11 mouse cellular contexts compared by ENCODE assay signal in the genomic region with DNA sequence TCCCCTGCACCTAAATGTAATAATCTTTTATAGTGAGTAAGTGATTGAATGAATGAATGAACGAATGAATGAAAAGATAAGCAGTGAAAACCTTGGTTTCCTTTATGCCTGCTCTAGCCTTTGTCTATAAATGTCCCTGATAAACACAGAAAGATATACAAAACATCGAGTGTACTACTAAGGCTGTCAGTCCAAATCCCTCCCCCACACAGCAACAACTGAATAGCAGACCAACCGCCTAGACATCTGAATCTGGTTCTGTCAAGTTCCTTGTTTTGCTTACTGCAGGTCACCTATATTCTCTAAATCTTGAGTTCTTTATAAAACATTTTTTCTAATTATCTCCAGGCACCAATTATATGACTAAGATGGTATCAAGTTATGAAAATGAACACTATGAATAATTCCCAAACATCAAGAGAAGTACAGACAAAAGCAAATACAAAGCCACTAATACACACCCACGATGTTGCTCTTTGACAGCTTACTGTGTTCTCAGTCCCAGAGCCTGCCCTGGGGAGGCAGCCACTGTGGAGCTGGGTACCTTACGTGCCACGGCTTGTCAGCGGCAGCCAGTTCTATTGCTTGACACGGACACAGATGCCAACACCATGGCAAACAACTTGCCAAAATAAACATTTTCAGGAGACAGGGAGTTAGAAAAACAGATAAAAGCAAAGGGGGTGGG. TPM values are rescaled to one million over a fixed set of nuclear protein-coding genes. Genes with fewer than 3 reads are reported as not detected.
DNase-seq lines count a peak whose midpoint lies in the region; ATAC-seq and TF ChIP-seq lines count a peak whose summit lies in the region.
"Had no signal": no experiment of that assay in that cellular context is flagged by ENCODE, and none has a peak within 500 bp of the region (broad histone marks: within the 10 kb centered on the region; RNA-seq: fewer than 3 reads in every experiment).

No protein-coding gene starts in this region.

- H3K9ac ChIP-seq in CH12.LX (ENCODE audit: insufficient read depth, low read depth), result no peak overlapping the region
- H3K9ac ChIP-seq in embryonic facial prominence, embryonic 13.5 days, result no peak overlapping the region
- H3K9ac ChIP-seq in lung, embryonic 14.5 days, result peak overlapping the region; percentile 35; the same call in 1 of the 2 replicates
- H3K9ac ChIP-seq: limb, embryonic 13.5 days had no signal

- TF ChIP-seq EP300 in CH12.LX (IDR thresholded peaks at IDR 0.05; ENCODE audit: low read length), result no peak

- TF ChIP-seq RAD21 in CH12.LX (IDR thresholded peaks at IDR 0.05; ENCODE audit: low read depth, low read length), result no peak

- peaks cover 12% of the 10 kb centered on the region for H3K4me1 ChIP-seq in kidney, adult 2 months (ENCODE audit: control insufficient read depth, insufficient read depth, low read length)
- peaks cover 10 to 40% of the 10 kb centered on the region in 2 experiments; a peak in 3 of 4 replicates for H3K4me1 ChIP-seq in CH12.LX (ENCODE audit: control insufficient read depth in 1 of 2, insufficient read depth in 2 of 2)
- H3K4me1 ChIP-seq in embryonic facial prominence, embryonic 13.5 days, result peaks cover 15% of the 10 kb centered on the region
- peaks cover 38% of the 10 kb centered on the region for H3K4me1 ChIP-seq in lung, embryonic 14.5 days (ENCODE audit: insufficient read depth)

- TF ChIP-seq POLR2A in kidney, adult 2 months (IDR thresholded peaks at IDR 0.05; ENCODE audit: low read depth, low read length), result no peak
- no peak for TF ChIP-seq POLR2A in CH12.LX (IDR thresholded peaks at IDR 0.05; ENCODE audit: low read depth, low read length)

- no peak; the same call in 1 of the 2 replicates for ATAC-seq in embryonic facial prominence, embryonic 13.5 days (ENCODE audit: insufficient number of reproducible peaks, insufficient read depth, low FRiP score, low TSS enrichment, low read depth)
- peak; percentile 93 for ATAC-seq in lung, embryonic 14.5 days (ENCODE audit: insufficient read depth)
- ATAC-seq: forebrain, embryonic 14.5 days had no signal

- intact Hi-C loops in left cerebral cortex, postnatal 25 days (cut with DNase I), result no loop called here

- no peak for TF ChIP-seq CTCF in kidney, adult 2 months (conservative IDR thresholded peaks at IDR 0.05; ENCODE audit: insufficient read depth, insufficient read length, low read depth, low read length)
- TF ChIP-seq CTCF in CH12.LX (conservative IDR thresholded peaks at IDR 0.05 in 1 of 2, IDR thresholded peaks at IDR 0.05 in 1 of 2; ENCODE audit: low read depth in 2 of 2, low read length in 2 of 2), result no peak
- TF ChIP-seq CTCF in lung, embryonic 14.5 days (IDR thresholded peaks at IDR 0.05; ENCODE audit: low read depth), result no peak

- 35% methylated on average over 8 of the region's 8 CpGs for WGBS in kidney, adult 2 months
- WGBS in embryonic facial prominence, embryonic 13.5 days, result 54% methylated on average over 8 of the region's 8 CpGs
- 23% methylated on average over 8 of the region's 8 CpGs for WGBS in lung, embryonic 14.5 days

- dilution Hi-C loops in CH12.LX (cut with MboI; ENCODE audit: extremely low pct_ligation_motif_present, extremely low pct_unique_long_range_greater_than_20kb, low sequenced_read_pairs), result no loop called here

- peaks cover 5% of the 10 kb centered on the region for H3K9me3 ChIP-seq in CH12.LX (replicated peaks; ENCODE audit: low read length)
- H3K9me3 ChIP-seq in embryonic facial prominence, embryonic 13.5 days, result no peaks in the 10 kb centered on the region
- H3K9me3 ChIP-seq in lung, embryonic 14.5 days (ENCODE audit: low read depth, low read length), result no peaks in the 10 kb centered on the region

- peak; percentile 41 for DNase-seq in kidney, adult 2 months
- no peak for DNase-seq in kidney, adult 18-20 months
- DNase-seq in CH12.LX (ENCODE audit: extremely low read depth), result peak; percentile 3
- DNase-seq in lung, embryonic 14.5 days, result peak; percentile 89
- no peak for DNase-seq in left cerebral cortex, postnatal 25 days (ENCODE audit: low spot score in 2 of 2)
- DNase-seq in right cerebral cortex, adult 2 months (ENCODE audit: low spot score in 2 of 2), result no peak
- DNase-seq in embryo, embryonic 11 days, result no peak
- DNase-seq: right cerebral cortex, postnatal 4 days had no signal

- no peaks in the 10 kb centered on the region for H3K27me3 ChIP-seq in kidney, adult 2 months (replicated peaks; ENCODE audit: control insufficient read depth, insufficient read depth, low read length)
- no peaks in the 10 kb centered on the region for H3K27me3 ChIP-seq in CH12.LX (replicated peaks)
- no peaks in the 10 kb centered on the region for H3K27me3 ChIP-seq in embryonic facial prominence, embryonic 13.5 days
- H3K27me3 ChIP-seq in lung, embryonic 14.5 days (ENCODE audit: insufficient read depth, low read length), result no peaks in the 10 kb centered on the region
- H3K27me3 ChIP-seq: limb, embryonic 13.5 days had no signal

- in situ Hi-C loops in CH12.LX (cut with MboI; ENCODE audit: low pct_ligation_motif_present, low pct_unique_long_range_greater_than_20kb, low sequenced_read_pairs), result no loop called here

- H3K27ac ChIP-seq in kidney, adult 2 months (ENCODE audit: insufficient read depth, low read depth, low read length), result no peak overlapping the region
- no peak overlapping the region for H3K27ac ChIP-seq in CH12.LX (ENCODE audit: insufficient read depth, low read depth)
- peak overlapping the region; percentile 62; the same call in 1 of the 2 replicates for H3K27ac ChIP-seq in embryonic facial prominence, embryonic 13.5 days
- H3K27ac ChIP-seq in lung, embryonic 14.5 days (ENCODE audit: low read depth), result peak overlapping the region; percentile 96

- H3K4me2 ChIP-seq in CH12.LX (ENCODE audit: insufficient read depth, low read depth, poor library complexity, severe bottlenecking), result no peak overlapping the region
- no peak overlapping the region for H3K4me2 ChIP-seq in embryonic facial prominence, embryonic 13.5 days
- H3K4me2 ChIP-seq in lung, embryonic 14.5 days, result peak overlapping the region; percentile 25; the same call in 1 of the 2 replicates
- H3K4me2 ChIP-seq: limb, embryonic 13.5 days had no signal

- no peak overlapping the region for H3K4me3 ChIP-seq in kidney, adult 2 months (ENCODE audit: insufficient read depth, low read depth, low read length)
- no peak overlapping the region for H3K4me3 ChIP-seq in CH12.LX (replicated peaks in 1 of 3; ENCODE audit: low read depth in 2 of 3, low read length in 2 of 3, poor library complexity in 1 of 3)
- H3K4me3 ChIP-seq in embryonic facial prominence, embryonic 13.5 days, result no peak overlapping the region
- no peak overlapping the region for H3K4me3 ChIP-seq in lung, embryonic 14.5 days (ENCODE audit: low read depth, low read length)
- H3K4me3 ChIP-seq: limb, embryonic 13.5 days had no signal

- no peaks in the 10 kb centered on the region for H3K79me2 ChIP-seq in CH12.LX (replicated peaks; ENCODE audit: control insufficient read depth, extremely low read depth, insufficient read depth, poor library complexity, severe bottlenecking)

- H3K36me3 ChIP-seq in kidney, adult 2 months (ENCODE audit: control insufficient read depth, insufficient read depth, low read length), result no peaks in the 10 kb centered on the region
- H3K36me3 ChIP-seq in CH12.LX (replicated peaks in 1 of 2; ENCODE audit: control insufficient read depth in 1 of 2, insufficient read depth in 1 of 2, low read length in 1 of 2), result no peaks in the 10 kb centered on the region
- H3K36me3 ChIP-seq in embryonic facial prominence, embryonic 13.5 days, result peaks cover 14% of the 10 kb centered on the region
- H3K36me3 ChIP-seq in lung, embryonic 14.5 days (ENCODE audit: insufficient read depth), result peaks cover 6% of the 10 kb centered on the region

TF ChIP-seq in CH12.LX, 34 proteins besides CTCF, POLR2A, EP300 and RAD21:
- TF ChIP-seq CHD1 (IDR thresholded peaks at IDR 0.05; ENCODE audit: low read depth, low read length), result no peak
- TF ChIP-seq PAX5 (IDR thresholded peaks at IDR 0.05; ENCODE audit: low read length), result no peak
- TF ChIP-seq MXI1 (IDR thresholded peaks at IDR 0.05; ENCODE audit: low read depth, low read length), result no peak
- no peak for TF ChIP-seq JUND (conservative IDR thresholded peaks at IDR 0.05; ENCODE audit: low read depth, low read length)
- no peak for TF ChIP-seq MEF2A (IDR thresholded peaks at IDR 0.05; ENCODE audit: borderline replicate concordance, low read depth, low read length)
- TF ChIP-seq MAZ (IDR thresholded peaks at IDR 0.05; ENCODE audit: low read depth, low read length), result no peak
- TF ChIP-seq IRF4 (IDR thresholded peaks at IDR 0.05; ENCODE audit: low read depth, low read length), result no peak

RNA-seq across cellular contexts. Expression of a gene that starts 42.7 kb away (rescaled TPM):
- 278 and 374 TPM in 2 replicates for polyA plus RNA-seq in kidney, adult 2 months (2012; rRNA removed)
- total RNA-seq in CH12.LX (2012; rRNA removed) (1,338 and 1,365 TPM in 2 replicates), CH12.LX (2014; rRNA removed) (929 and 1,216 TPM in 2 replicates)
- polyA plus RNA-seq in CH12.LX (2012; ENCODE audit: insufficient read length, low read depth), result 230 and 249 TPM in 2 replicates
- polyA plus RNA-seq in embryonic facial prominence, embryonic 13.5 days (2015; fragmentation: Nextera tagmentation; extraction: Ambion mirVana), result 154 and 159 TPM in 2 replicates
- polyA plus RNA-seq in lung, embryonic 14.5 days (2014; fragmentation: Nextera tagmentation; extraction: Ambion mirVana), result 157 and 166 TPM in 2 replicates
- 100 to 1,000 TPM; 122 to 132 TPM for total RNA-seq in left cerebral cortex, postnatal 25 days (2021)

RNA-seq across cellular contexts. Expression of a gene that starts 53.7 kb away (rescaled TPM):
- polyA plus RNA-seq in kidney, adult 2 months (2012; rRNA removed), result 0.03 and 0.04 TPM in 2 replicates
- total RNA-seq in CH12.LX (2012; rRNA removed) (0.08 TPM in 2 replicates), CH12.LX (2014; rRNA removed) (0.12 and 0.15 TPM in 2 replicates)
- 0.49 and 0.67 TPM in 2 replicates for polyA plus RNA-seq in CH12.LX (2012; ENCODE audit: insufficient read length, low read depth)
- 1.3 and 2.4 TPM in 2 replicates for polyA plus RNA-seq in embryonic facial prominence, embryonic 13.5 days (2015; fragmentation: Nextera tagmentation; extraction: Ambion mirVana)
- polyA plus RNA-seq in lung, embryonic 14.5 days (2014; fragmentation: Nextera tagmentation; extraction: Ambion mirVana), result 0.04 and 0.05 TPM in 2 replicates
- total RNA-seq in left cerebral cortex, postnatal 25 days (2021), result 10 to 100 TPM; 13.9 to 16.4 TPM

Comparison
In these comparisons a context has a peak if more than half of its experiments do, and no peak if none do; other contexts are left out.
1. DNase-seq: peak in kidney, adult 2 months (single experiment), CH12.LX (single experiment) and lung, embryonic 14.5 days (single experiment); none in kidney, adult 18-20 months (single experiment), left cerebral cortex, postnatal 25 days (0 of 2), right cerebral cortex, adult 2 months (0 of 2) and embryo, embryonic 11 days (single experiment).
2. H3K27ac ChIP-seq: peak in embryonic facial prominence, embryonic 13.5 days (single experiment) and lung, embryonic 14.5 days (single experiment); none in kidney, adult 2 months (single experiment) and CH12.LX (single experiment).